Mouse (Mus musculus) gastrocnemius, postnatal 14 days (tissue): ENCODE results near the gene Zfp207. TPM values are rescaled to one million over a fixed set of nuclear protein-coding genes. Genes with fewer than 3 reads are reported as not detected.
"Not testable (repeated sequence)": the region's sequence is repeated elsewhere in the genome, so short reads cannot be mapped to it uniquely, and the experiment has no call there.

Experiments
- DNase-seq: peaks from one replicate; pipeline ENCODE4 v3.0.0; 2021; ENCODE audit warnings: mixed read lengths
- intact Hi-C: fragments of 180-260 bp; cut with DNase I; formaldehyde crosslinking; loops from one replicate; pipeline ENCODE4 v1.15.1; 2025; ENCODE audit warnings: low total_unique reads
- long read RNA-seq, 2 experiments: library from polyadenylated mRNA; stranded (forward); transcript quantifications; one replicate each; pipeline ENCODE4 v2.0.0; 2021
- total RNA-seq, 2 experiments: library from RNA; stranded (reverse); gene quantifications; 2 replicates each; pipeline ENCODE4 v1.2.3; 2021

Zfp207 gene
- 10 to 100 TPM; 61.4 to 64.0 TPM for total RNA-seq
- long read RNA-seq, experiment 1, transcript Zfp207-201 (11 exons, 2,245 nt): minor isoform, 7 of 33 reads
- long read RNA-seq, experiment 1, transcript Zfp207-202 (12 exons, 1,562 nt): major isoform, 21 of 33 reads
- long read RNA-seq, experiment 1, partial matches to known transcripts: 1 of 33 reads
- long read RNA-seq, experiment 1, other reads (novel, unspliced or antisense): 4 of 33 reads
- long read RNA-seq, experiment 2, transcript Zfp207-201 (11 exons, 2,245 nt): minor isoform, 6 of 42 reads
- long read RNA-seq, experiment 2, transcript Zfp207-202 (12 exons, 1,562 nt): major isoform, 31 of 42 reads
- long read RNA-seq, experiment 2, partial matches to known transcripts: 1 of 42 reads
- long read RNA-seq, experiment 2, other reads (novel, unspliced or antisense): 4 of 42 reads

- intact Hi-C loops: no loop called here
- DNase-seq: peak; percentile 99
Observed at GRCm38 (mm10) chr11:80383019-80383625, at the start of gene Zfp207. Gene Zfp207 (plus strand): TSS chr11:80383279.

GRCm38 (mm10) chr11:80335609-80336350 lies 47.3 kb upstream of the Zfp207 start:
- intact Hi-C loops: no loop called here
- DNase-seq: no peak

DNA sequence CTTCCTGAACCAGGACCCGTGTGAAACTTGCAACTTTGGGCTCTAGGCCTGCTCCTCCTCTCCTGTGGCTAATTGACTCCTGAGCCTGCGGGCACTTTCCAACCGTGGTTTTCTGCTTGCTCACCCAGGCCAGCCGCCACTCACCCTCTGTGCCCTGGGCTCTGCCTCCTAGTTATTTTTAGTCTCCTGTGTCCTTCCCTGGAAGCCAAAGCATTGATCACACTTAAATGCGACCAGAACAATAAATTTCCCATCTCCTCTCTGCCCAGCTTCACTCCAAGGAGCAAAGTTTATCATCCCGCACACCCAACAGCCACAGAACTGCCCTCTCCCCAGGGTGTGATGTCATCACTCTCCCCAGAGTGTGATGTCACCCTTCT lies 46.7 kb upstream of the Zfp207 start:
- DNase-seq: peak; percentile 25
- intact Hi-C loops: no loop called here

DNA sequence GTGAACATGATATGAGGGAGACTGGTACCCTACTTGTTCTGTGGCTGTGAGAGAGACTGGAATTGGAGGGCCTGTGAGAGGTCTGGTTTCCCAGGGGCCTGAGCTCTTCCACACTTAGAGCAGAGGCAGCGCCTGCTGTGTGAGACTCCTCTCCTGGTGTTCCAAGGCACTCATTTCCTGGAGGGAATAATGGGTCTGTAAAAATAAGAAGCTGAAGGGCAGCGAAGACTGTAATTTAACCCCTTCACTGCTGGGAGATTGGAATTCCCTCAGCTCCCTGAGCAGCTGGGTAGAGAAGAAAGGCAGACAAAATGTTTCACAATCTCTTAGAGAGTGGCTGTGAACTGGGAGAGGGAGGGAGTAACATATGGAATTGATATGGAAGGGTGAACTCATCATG lies 40.6 kb upstream of the Zfp207 start:
- DNase-seq: no peak
- intact Hi-C loops: no loop called here

DNA sequence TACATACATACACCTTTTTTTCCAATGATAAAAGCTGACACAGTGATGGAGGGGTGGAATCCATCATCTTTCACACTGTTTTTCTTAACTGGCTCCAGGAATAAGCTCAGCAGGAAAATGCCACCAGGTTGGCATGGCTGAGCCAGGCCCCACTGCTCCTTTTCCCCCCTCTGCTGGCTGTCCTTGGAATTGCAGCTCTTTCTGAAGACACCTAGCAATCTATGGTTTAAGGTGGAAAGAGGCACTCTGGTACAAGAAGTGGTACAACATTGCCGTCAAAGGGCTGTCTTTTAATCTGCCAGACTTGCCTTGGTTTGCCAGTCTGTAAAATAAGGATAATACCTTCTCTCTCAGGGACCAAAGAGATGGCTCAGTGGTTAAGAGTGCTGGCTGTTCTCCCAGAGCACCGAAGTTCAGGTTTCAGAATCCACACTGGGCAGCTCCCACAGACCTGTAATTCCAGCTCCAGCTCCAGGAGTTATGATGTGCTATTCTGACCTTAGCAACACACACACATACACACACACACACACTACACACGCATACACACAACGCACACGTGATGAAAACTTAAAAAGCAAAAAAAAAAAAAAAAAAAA lies 31.1 kb upstream of the Zfp207 start:
- intact Hi-C loops: loop anchor here (5.0 kb wide), 1 partner anchor 65 kb away; no protein-coding TSS in a partner anchor
- DNase-seq: peak; percentile 78

GRCm38 (mm10) chr11:80354832-80355231 lies 28.2 kb upstream of the Zfp207 start:
- peak; percentile 26 for DNase-seq

DNA sequence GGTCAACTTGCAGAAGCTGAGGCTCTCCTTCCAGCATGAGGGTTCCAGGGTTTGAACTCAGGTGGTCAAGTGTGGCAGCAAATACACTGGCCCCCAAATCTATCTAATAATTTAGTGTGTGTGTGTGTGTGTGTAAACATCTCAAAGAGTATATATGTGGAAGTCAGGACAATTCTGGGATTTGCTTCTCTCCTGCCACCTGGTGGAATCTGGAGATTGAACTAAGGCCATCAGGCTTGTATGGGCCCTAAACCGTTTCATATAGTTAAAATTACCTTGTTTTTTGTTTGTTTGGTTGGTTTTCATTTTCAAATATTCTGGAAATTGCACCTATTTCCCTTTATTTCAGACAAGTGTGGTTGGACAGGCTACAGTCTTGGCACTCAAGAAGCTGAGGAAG lies 14.1 kb upstream of the Zfp207 start:
- no peak for DNase-seq
- intact Hi-C loops: no loop called here

More at GRCm38 (mm10) chr11:80354832-80355231, 28.2 kb upstream of the Zfp207 start:
- intact Hi-C loops: loop anchor here (5.0 kb wide), 1 partner anchor 68 kb away; no protein-coding TSS in a partner anchor

GRCm38 (mm10) chr11:80376651-80377050 lies 6.4 kb upstream of the Zfp207 start:
- DNase-seq: no peak
- intact Hi-C loops: no loop called here

GRCm38 (mm10) chr11:80377712-80378451 lies 5.2 kb upstream of the Zfp207 start, which contains the start of gene 5730455P16Rik:
Gene 5730455P16Rik (minus strand): TSS chr11:80378034.
- intact Hi-C loops: no loop called here

DNA sequence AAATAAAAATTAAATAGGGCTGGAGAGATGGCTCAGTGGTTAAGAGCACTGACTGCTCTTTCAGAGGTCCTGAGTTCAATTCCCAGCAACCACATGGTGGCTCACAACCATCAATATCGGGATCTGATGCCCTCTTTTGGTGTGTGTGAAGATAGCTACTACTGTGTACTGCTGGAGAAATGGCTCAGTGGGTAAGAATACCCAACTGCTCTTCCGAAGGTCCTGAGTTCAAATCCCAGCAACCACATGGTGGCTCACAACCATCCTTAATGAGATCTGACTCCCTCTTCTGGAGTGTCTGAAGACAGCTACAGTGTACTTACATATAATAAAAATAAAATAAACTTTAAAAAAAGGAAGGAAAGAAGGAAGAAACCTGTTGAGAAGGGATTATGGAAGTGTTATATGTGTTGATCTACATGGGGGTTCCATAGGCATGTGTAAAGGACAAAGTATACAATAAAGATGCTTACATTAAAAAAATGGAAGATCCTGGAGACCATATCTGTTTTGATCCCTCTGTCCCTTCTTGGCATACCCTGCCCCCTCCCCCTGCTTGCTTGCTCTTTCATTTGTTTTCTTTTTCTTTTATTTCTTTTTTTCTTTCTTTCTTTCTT lies 4.5 kb upstream of the Zfp207 start:
- DNase-seq, intact Hi-C loops: not testable (repeated sequence)

More at GRCm38 (mm10) chr11:80377712-80378451, 5.2 kb upstream of the Zfp207 start, which contains the start of gene 5730455P16Rik:
- peak; percentile 86 for DNase-seq

GRCm38 (mm10) chr11:80379184-80379583 lies 3.9 kb upstream of the Zfp207 start:
- DNase-seq, intact Hi-C loops: not testable (repeated sequence)

- DNase-seq: no peak
- intact Hi-C loops: no loop called here
Observed at GRCm38 (mm10) chr11:80382626-80383018, 457 bp upstream of the Zfp207 start.

GRCm38 (mm10) chr11:80383626-80384046 lies 557 bp downstream of the Zfp207 start:
- intact Hi-C loops: no loop called here
- DNase-seq: no peak

GRCm38 (mm10) chr11:80384461-80384860 lies 1.4 kb downstream of the Zfp207 start:
- DNase-seq: no peak
- intact Hi-C loops: no loop called here

DNA sequence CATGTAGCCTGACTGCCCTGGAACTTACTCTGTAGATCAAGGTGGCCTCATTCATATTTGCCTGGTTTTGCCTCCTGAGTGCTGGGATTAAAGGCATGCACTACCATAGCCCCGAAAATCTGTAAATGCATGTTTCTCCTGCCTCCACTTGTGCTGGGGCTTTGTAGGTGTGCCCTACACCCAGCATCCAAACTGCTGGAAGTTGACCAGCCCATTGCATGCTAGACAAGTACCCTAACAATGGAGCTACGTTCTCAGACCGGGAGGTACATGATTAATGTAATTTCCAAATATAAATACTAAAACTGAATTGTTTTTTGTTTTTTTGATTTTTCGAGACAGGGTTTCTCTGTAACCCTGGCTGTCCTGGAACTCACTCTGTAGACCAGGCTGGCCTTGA lies 2.0 kb downstream of the Zfp207 start:
- DNase-seq: no peak
- intact Hi-C loops: no loop called here

DNA sequence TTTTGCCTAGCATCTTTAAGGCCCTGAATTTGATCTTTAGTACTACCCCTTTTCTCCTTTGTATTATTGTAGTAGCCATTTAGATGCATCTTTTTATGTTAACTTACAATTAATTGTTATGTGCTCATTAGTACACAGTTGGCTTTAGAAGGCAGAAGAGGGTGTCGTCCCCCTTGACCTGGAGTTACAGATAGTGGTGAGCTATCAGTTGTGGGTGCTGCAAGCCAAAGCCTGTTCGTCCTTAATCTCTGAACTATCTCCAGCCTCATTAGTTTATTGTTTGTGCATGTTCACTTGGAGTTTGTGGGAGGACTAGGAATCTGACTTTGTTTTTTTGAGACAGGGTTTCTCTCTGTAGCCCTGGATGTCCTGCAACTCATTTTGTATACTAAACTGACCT lies 3.7 kb downstream of the Zfp207 start:
- intact Hi-C loops: no loop called here
- DNase-seq: no peak

DNA sequence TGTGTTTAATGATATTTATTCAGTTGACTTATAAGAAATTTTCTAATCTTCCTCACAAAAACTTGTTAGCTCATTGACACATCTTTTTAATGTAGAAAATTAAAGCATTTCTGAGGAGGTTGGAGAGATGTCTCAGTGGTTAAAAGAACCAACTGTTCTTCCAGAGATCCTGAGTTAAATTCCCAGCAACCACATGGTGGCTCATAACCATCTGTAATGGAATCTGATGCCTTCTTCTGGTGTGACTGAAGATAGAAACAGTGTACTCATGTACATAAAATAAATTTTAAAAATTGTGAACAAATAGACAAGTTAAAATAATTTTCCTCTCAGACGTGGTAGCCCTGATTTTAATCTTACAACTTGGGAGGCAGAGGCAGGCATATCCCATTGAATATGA lies 6.8 kb downstream of the Zfp207 start:
- intact Hi-C loops: no loop called here

GRCm38 (mm10) chr11:80391407-80392120 lies 8.5 kb downstream of the Zfp207 start:
- intact Hi-C loops: no loop called here

More for the DNA sequence above, 6.8 kb downstream of the Zfp207 start:
- no peak for DNase-seq

More at GRCm38 (mm10) chr11:80391407-80392120, 8.5 kb downstream of the Zfp207 start:
- DNase-seq: no peak
